Mouse (Mus musculus) testis, adult 2 months (tissue): ENCODE results near the gene Gsn. TPM values are rescaled to one million over a fixed set of nuclear protein-coding genes. Genes with fewer than 3 reads are reported as not detected.

ENCODE experiments used
- H3K27ac ChIP-seq: fragments of 200-500 bp; 2 replicates; pipeline ENCODE4 v1.5.1; 2012; ENCODE audit warnings: low read depth, low read length; ENCODE audit not compliant: control insufficient read depth, insufficient read depth
- H3K27me3 ChIP-seq: fragments of 200-500 bp; 2 replicates; pipeline ENCODE4 v1.6.1; 2012; ENCODE audit warnings: mild to moderate bottlenecking, low read length, moderate library complexity; ENCODE audit not compliant: control insufficient read depth, insufficient read depth
- H3K36me3 ChIP-seq: fragments of 200-500 bp; 2 replicates; pipeline ENCODE4 v1.6.1; 2012; ENCODE audit warnings: mild to moderate bottlenecking, low read length; ENCODE audit not compliant: control insufficient read depth, insufficient read depth
- H3K4me1 ChIP-seq: fragments of 200-500 bp; 2 replicates; pipeline ENCODE4 v1.6.1; 2012; ENCODE audit warnings: low read length; ENCODE audit not compliant: control insufficient read depth, insufficient read depth
- H3K4me3 ChIP-seq: fragments of 200-500 bp; 2 replicates; pipeline ENCODE4 v1.5.1; 2012; ENCODE audit warnings: low read depth, mild to moderate bottlenecking, low read length, moderate library complexity, mixed read lengths; ENCODE audit not compliant: control insufficient read depth
- CTCF ChIP-seq: fragments of 200-500 bp; IDR thresholded peaks from 2 replicates; pipeline ENCODE4 v1.5.1; 2012; ENCODE audit warnings: low read depth, mild to moderate bottlenecking, inconsistent platforms, low read length, moderate library complexity; ENCODE audit not compliant: control insufficient read depth, insufficient read depth, insufficient replicate concordance
- POLR2A ChIP-seq: fragments of 200-500 bp; IDR thresholded peaks from 2 replicates; pipeline ENCODE4 v1.6.1; 2012; ENCODE audit warnings: low read depth, mild to moderate bottlenecking, inconsistent platforms, low read length, moderate library complexity; ENCODE audit not compliant: control insufficient read depth
- polyA plus RNA-seq: library from polyadenylated mRNA; depleted of rRNA; stranded (reverse); fragments of >200 nt; gene quantifications from 2 replicates; pipeline ENCODE4 v1.2.3, GENCODE M21; 2012

Gene Gsn
- polyA plus RNA-seq, 1 experiment = 49.9 TPM

DNA sequence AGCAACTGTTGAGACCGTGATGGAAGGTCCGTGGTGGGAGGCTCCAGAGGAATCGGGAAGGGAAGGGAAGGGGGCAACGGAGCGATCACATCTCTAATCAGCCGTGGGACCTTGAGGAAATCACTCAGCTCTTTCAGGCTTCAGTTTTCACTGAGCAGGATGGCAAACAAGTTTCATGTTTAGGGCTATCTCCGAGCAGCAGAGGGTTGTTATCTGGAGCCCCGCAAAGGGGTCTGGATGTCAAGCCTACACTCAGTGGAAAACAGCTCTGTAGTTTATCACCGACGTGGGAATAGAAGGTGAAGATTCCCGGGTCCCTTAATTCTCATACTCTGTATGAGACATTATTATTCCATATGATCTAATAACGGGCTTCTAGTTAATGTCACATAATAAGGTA is 62.2 kb downstream of the Gsn start:
- TF ChIP-seq CTCF = no peak
- no peak for TF ChIP-seq POLR2A
- Histone ChIP-seq H3K27ac (no peak overlapping the region), H3K4me3 (no peak overlapping the region), H3K27me3 (no peaks in the 10 kb centered on the region), H3K36me3 (peaks cover 8% of the 10 kb centered on the region), H3K4me1 (no peaks in the 10 kb centered on the region)

DNA sequence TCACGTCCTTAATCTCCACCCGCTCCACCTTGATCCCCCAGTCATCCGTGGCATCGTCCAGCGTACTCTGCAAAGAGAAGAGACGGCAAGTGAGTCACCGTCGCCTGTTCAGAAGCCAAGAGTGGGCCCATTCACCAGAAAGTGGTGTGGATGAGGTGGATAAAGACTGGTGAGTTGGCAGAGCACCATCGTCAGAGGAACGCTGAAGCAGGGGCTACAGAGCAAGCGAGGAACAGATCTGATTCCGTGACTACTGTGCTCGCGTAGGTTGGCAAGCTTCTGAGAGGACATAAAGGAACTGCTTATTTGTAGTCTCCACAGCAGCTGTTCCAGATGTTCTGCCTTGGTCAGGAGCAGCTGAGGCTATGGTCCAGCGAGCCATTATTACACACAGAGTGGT is 64.2 kb downstream of the Gsn start:
- TF ChIP-seq CTCF (no peak), POLR2A (no peak)
- no peaks in the 10 kb centered on the region for H3K4me1 ChIP-seq
- peaks cover 11% of the 10 kb centered on the region for H3K36me3 ChIP-seq
- no peak overlapping the region for H3K27ac ChIP-seq
- no peak overlapping the region for H3K4me3 ChIP-seq
- no peaks in the 10 kb centered on the region for H3K27me3 ChIP-seq

DNA sequence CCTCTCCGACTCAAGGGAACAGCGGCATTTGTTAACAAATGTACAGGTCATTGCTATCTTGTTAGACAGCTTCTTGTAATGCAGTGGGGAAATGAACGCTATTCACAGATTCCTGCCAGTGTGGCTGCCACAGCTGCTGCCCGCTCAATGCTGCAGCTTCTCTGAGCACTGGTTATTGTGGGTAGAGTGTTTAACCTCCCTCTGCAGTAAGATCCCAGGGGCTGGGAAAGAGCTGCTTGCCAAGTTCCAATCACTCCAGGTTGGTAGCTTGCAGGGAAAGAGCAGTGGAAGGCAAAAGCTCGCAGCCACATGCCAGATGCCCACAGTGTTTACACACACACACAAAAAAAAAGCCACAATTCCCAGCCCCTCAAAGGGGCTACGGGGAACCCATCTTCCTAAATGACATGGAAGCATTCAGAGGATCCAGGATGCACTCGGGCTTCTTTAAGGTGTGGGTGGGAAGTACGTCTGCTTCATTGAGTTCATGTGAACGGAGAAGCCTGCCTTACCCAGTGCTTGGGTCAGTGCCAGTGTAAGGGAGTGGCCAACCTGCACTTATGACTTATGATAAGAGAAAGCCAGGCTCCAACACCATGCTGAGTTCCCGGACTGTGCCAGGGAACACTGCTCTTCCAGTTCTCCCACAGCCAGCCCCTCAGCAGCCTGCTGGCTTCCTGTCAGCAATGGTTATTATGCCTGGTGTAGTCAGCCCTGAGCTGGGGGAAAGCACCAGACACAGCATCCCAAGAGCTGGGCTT is 66.4 kb downstream of the Gsn start:
- H3K27ac ChIP-seq = no peak overlapping the region
- H3K4me3 ChIP-seq = no peak overlapping the region
- no peaks in the 10 kb centered on the region for H3K4me1 ChIP-seq
- TF ChIP-seq POLR2A (no peak), CTCF (no peak)
- peaks cover 11% of the 10 kb centered on the region for H3K36me3 ChIP-seq
- no peaks in the 10 kb centered on the region for H3K27me3 ChIP-seq

- TF ChIP-seq POLR2A (no peak), CTCF (no peak)
- peaks cover 5% of the 10 kb centered on the region; the same call in 1 of the 2 replicates for H3K36me3 ChIP-seq
- H3K27me3 ChIP-seq = no peaks in the 10 kb centered on the region
- H3K4me3 ChIP-seq = no peak overlapping the region
- no peak overlapping the region for H3K27ac ChIP-seq
- no peaks in the 10 kb centered on the region for H3K4me1 ChIP-seq
These were observed 69.8 kb downstream of the Gsn start for GRCm38 (mm10) chr2:35325930-35326329.

DNA sequence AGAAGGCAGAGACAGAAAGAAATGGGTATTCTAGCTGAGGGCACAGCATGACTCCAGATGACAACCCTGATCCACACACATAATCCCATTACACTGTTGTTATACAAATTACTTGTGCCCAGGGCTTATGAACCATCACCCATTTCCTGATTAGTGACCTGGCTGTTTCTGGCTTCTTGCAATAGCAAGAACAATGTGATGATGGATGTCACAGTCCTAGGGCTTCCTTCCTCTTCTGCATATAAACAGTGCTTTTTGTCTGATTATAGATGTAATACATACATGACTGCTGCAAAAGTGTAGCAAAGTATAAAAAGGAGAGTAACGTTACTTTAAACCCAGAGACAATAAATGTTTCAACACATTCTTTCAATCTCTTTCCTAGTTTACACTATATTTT is 70.8 kb downstream of the Gsn start:
- H3K36me3 ChIP-seq = peaks cover 5% of the 10 kb centered on the region; the same call in 1 of the 2 replicates
- no peak overlapping the region for H3K27ac ChIP-seq
- no peaks in the 10 kb centered on the region for H3K4me1 ChIP-seq
- H3K4me3 ChIP-seq = no peak overlapping the region
- TF ChIP-seq CTCF (no peak), POLR2A (no peak)
- H3K27me3 ChIP-seq = no peaks in the 10 kb centered on the region

GRCm38 (mm10) chr2:35327583-35327982 is 71.4 kb downstream of the Gsn start:
- Histone ChIP-seq H3K4me3 (no peak overlapping the region), H3K27me3 (no peaks in the 10 kb centered on the region), H3K36me3 (peaks cover 5% of the 10 kb centered on the region; the same call in 1 of the 2 replicates), H3K27ac (no peak overlapping the region), H3K4me1 (no peaks in the 10 kb centered on the region)
- TF ChIP-seq POLR2A (no peak), CTCF (no peak)

DNA sequence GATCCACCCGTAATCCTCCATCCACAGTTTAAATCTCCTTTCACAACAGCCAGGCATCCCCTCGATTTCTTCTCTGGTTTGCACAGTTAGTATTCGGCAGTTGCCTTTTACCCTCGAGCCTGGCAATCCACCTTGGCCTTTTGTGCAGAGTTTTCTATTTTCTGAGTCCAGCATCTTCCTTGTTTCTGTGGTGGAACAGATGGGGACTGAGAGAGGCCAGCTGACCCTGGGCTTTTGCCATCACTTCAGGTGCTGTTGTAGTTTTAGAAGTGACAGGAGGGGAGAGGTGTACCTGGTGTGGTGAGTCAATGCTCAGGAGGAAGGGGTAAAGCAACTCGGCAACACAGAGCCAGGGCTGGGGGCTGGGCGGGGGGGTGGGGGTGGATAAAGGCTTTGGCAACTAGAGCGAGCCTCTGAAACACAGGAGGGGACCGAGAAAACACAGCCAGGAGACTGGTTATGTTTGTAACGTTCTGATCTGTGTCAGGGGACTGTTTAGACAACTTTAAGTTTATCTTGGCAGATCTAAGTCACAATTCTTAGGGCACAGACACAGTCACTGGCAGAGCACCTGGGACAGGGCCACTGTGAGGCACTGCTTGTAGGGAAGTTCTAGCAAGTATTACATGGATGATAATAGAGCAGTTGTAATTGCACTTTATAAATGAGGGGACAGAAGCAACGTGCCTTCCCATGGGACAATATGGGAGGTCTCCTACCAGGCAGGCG is 72.0 kb downstream of the Gsn start:
- H3K27ac ChIP-seq = no peak overlapping the region
- H3K36me3 ChIP-seq = peaks cover 5% of the 10 kb centered on the region; the same call in 1 of the 2 replicates
- no peaks in the 10 kb centered on the region for H3K27me3 ChIP-seq

More for the DNA sequence above, 72.0 kb downstream of the Gsn start:
- Histone ChIP-seq H3K4me1 (no peaks in the 10 kb centered on the region), H3K4me3 (no peak overlapping the region)
- TF ChIP-seq POLR2A (no peak), CTCF (no peak)
